Mouse (Mus musculus): ENCODE data around the gene Raet1e. TPM values are rescaled to one million over a fixed set of nuclear protein-coding genes. Genes with fewer than 3 reads are reported as not detected.
"Not testable (repeated sequence)": the region's sequence is repeated elsewhere in the genome, so short reads cannot be mapped to it uniquely, and the experiment has no call there.

Raet1e gene
- total RNA-seq, 2 experiments from 2014 or later: not detected

- DNase-seq (ENCODE audit: low spot score in 2 of 2): peak in 1 of 2 experiments; percentile 73
Observed at GRCm38 (mm10) chr10:22163705-22164583, 5.6 kb downstream of the Raet1e start.

- DNase-seq (ENCODE audit: low spot score in 2 of 2): not testable (repeated sequence)
Observed at GRCm38 (mm10) chr10:22165328-22166003, 7.1 kb downstream of the Raet1e start.

- DNase-seq (ENCODE audit: low spot score in 2 of 2): not testable (repeated sequence)
Observed at GRCm38 (mm10) chr10:22166025-22166424, 7.7 kb downstream of the Raet1e start.

- not testable (repeated sequence) for DNase-seq (ENCODE audit: low spot score in 2 of 2)
Observed at GRCm38 (mm10) chr10:22167061-22167460, 8.7 kb downstream of the Raet1e start.

GRCm38 (mm10) chr10:22169116-22169515 lies 10.7 kb downstream of the Raet1e start:
- DNase-seq (ENCODE audit: low spot score in 2 of 2): not testable (repeated sequence)

- not testable (repeated sequence) for DNase-seq (ENCODE audit: low spot score in 2 of 2)
Observed at GRCm38 (mm10) chr10:22172431-22173334, 14.3 kb downstream of the Raet1e start.

GRCm38 (mm10) chr10:22173335-22174189 lies 15.2 kb downstream of the Raet1e start:
- not testable (repeated sequence) for DNase-seq (ENCODE audit: low spot score in 2 of 2)

- DNase-seq (ENCODE audit: low spot score in 2 of 2): not testable (repeated sequence)
Observed at GRCm38 (mm10) chr10:22174190-22174487, 15.8 kb downstream of the Raet1e start.

GRCm38 (mm10) chr10:22176515-22176914 lies 18.1 kb downstream of the Raet1e start:
- DNase-seq (ENCODE audit: low spot score in 2 of 2): not testable (repeated sequence)

GRCm38 (mm10) chr10:22191035-22191434 lies 32.7 kb downstream of the Raet1e start:
- DNase-seq (ENCODE audit: low spot score in 2 of 2): not testable (repeated sequence)

GRCm38 (mm10) chr10:22201352-22201751 lies 43.0 kb downstream of the Raet1e start:
- DNase-seq (ENCODE audit: low spot score in 2 of 2): not testable (repeated sequence)

GRCm38 (mm10) chr10:22202784-22203583 lies 44.6 kb downstream of the Raet1e start:
- not testable (repeated sequence) for DNase-seq (ENCODE audit: low spot score in 2 of 2)

GRCm38 (mm10) chr10:22206443-22206842 lies 48.1 kb downstream of the Raet1e start:
- DNase-seq (ENCODE audit: low spot score in 2 of 2): not testable (repeated sequence)

GRCm38 (mm10) chr10:22212012-22212696 lies 53.8 kb downstream of the Raet1e start:
- peak in 1 of 2 experiments; percentile 18 for DNase-seq (ENCODE audit: low spot score in 2 of 2)

- DNase-seq (ENCODE audit: low spot score in 2 of 2): not testable (repeated sequence)
Observed at GRCm38 (mm10) chr10:22223474-22224349, 65.3 kb downstream of the Raet1e start.

GRCm38 (mm10) chr10:22265060-22265459 lies 106.7 kb downstream of the Raet1e start:
- no peak for DNase-seq (ENCODE audit: low spot score in 2 of 2)

- DNase-seq (ENCODE audit: low spot score in 2 of 2): not testable (repeated sequence)
Observed at GRCm38 (mm10) chr10:22270879-22271786, 112.8 kb downstream of the Raet1e start.

Data from layer of hippocampus, postnatal 14 days (tissue).